Mouse (Mus musculus) ES-CJ7 (cell line): ENCODE data around the gene 4930595D18Rik.

ENCODE experiments used
- DNase-seq: peaks from one replicate; pipeline ENCODE4 v3.0.0; 2011; ENCODE audit warnings: low read depth, low spot score

Gene 4930595D18Rik

GRCm38 (mm10) chr12:111165831-111166591 is 18.3 kb downstream of the 4930595D18Rik start, which contains the start of gene Traf3:
Gene Traf3, plus strand, starts transcription at chr12:111166370.
- peak; percentile 65 for DNase-seq

- peak; percentile 63 for DNase-seq
Observed at GRCm38 (mm10) chr12:111165146-111165812, 19.0 kb downstream of the 4930595D18Rik start.

DNA sequence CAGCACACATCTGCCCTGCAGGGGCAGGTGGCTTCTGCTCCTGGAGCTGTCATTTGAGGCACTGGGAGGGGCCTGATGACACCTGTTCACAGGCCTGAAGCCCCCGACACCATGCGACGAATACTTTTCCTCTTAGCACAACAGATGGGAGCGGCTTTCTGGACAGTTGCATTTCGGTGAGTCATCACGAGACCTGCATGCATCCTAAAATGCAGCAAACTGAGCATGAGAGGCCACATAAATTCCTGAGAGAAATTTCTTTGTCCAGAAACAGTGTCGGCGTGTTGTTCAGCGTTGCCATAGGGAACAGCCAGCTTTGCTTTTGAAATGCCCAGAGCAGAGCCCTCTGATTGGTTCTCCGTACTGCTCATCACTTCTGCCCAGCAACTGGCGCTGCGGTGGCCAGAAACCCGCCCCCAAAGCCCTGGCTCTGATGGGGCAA is 20.0 kb downstream of the 4930595D18Rik start:
- DNase-seq: peak; percentile 90

- DNase-seq: peak; percentile 89
Observed at GRCm38 (mm10) chr12:111162312-111163061, 21.8 kb downstream of the 4930595D18Rik start.

GRCm38 (mm10) chr12:111161943-111162311 is 22.4 kb downstream of the 4930595D18Rik start:
- DNase-seq: no peak

DNA sequence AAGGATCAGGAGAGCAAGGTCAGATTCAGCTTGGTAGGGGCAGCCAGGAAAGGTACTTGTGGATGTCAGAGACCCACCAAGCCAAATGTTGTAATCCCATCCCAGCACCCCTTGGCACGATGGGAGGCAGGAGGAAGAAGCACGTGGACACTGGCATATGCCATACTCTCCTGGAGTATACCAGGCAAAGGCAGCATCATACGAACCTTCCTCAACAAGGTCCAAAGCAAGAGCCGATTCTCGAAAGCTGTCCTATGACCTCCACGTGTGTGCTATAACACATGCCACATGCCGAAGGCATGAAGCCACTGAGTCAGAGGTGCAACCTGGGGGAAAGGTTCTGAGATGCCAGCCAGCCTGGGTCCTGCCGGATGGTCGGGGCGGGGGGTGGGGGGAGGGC is 23.4 kb downstream of the 4930595D18Rik start:
- DNase-seq: no peak

- DNase-seq: no peak
Observed at GRCm38 (mm10) chr12:111159659-111160428, 24.4 kb downstream of the 4930595D18Rik start.

DNA sequence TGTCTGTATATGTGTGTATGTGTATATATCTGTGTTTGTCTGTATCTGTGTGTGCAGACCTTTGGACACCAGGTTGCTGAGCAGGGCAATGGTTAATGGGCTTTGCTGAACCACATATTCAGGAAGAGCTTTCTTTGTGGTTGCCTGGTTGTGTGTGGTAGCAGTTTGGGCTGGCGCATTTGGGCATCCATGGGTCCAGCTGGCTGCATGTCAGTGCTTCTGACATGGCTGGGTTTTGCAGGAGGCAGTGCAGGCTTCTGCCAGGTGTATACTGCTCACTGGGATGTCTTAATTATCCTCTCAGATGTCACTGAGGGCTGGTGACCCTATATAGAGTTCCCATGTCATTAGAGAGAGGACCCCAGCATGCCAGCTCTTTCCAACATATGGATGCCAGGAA is 28.5 kb downstream of the 4930595D18Rik start:
- no peak for DNase-seq

GRCm38 (mm10) chr12:111154641-111155040 is 29.6 kb downstream of the 4930595D18Rik start:
- DNase-seq: no peak

DNA sequence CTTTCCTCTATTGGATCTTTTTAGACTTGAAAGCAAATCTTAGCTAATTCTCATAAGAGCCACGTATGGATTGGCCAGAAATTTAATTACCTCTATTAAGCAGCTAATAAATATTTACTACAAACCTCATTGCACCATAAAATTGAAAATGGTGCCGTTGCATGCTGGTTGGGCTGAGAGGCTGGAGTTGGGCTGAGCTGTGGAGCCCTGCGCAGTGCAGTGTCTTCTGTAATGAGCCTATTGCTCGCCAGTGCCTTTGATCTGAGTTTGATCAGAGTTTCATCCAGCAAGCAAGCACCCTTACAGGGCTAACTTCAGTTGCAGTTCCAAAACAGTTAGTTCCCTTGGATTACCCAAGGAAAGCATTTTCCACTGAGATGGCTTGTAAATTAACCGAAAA is 30.3 kb downstream of the 4930595D18Rik start:
- no peak for DNase-seq

GRCm38 (mm10) chr12:111152981-111153710 is 31.1 kb downstream of the 4930595D18Rik start:
- DNase-seq: no peak

DNA sequence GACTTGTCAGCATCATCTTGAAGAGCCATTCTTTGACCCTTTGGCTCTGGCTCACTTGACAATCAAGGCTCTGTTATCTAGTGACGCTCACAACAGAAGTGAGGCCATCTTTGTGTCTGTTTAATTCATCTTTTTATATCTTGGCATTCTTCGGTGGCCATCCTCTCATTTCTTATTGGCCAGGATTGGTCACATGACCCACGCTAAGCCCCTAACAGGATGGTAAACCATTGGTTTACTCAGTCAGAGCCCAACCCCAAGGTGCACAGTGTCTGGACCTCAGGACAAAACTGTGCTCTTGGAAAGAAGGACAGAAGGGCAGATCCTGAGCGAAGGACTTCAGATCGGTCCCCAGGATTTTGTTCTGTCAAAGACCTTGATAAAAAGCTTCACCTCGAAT is 31.7 kb downstream of the 4930595D18Rik start:
- no peak for DNase-seq

GRCm38 (mm10) chr12:111151422-111152156 is 32.7 kb downstream of the 4930595D18Rik start:
- DNase-seq: no peak

- DNase-seq: peak; percentile 53
Observed at GRCm38 (mm10) chr12:111150236-111150596, 34.1 kb downstream of the 4930595D18Rik start.

- DNase-seq: no peak
Observed at GRCm38 (mm10) chr12:111149495-111150235, 34.6 kb downstream of the 4930595D18Rik start.

- DNase-seq: no peak
Observed at GRCm38 (mm10) chr12:111145269-111145668, 39.0 kb downstream of the 4930595D18Rik start.

DNA sequence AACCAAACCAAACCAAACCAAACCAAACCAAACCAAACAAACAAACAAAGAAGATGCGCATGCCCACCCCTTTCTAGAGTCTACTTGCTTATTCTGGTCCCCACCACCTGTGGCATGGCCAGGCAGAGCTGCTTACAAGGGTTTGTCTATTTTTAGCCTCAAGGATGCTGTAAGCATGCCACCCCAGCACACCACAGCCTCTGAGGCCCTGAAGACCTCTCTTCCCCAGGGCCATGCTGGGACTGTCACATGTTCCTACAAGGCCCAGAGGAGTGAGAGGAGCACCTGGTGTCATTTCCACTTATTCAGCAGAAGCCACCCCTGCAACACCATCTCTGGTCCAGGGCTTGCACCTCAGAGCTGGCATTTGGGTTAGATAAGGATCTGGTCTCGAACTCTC is 39.7 kb downstream of the 4930595D18Rik start:
- no peak for DNase-seq

DNA sequence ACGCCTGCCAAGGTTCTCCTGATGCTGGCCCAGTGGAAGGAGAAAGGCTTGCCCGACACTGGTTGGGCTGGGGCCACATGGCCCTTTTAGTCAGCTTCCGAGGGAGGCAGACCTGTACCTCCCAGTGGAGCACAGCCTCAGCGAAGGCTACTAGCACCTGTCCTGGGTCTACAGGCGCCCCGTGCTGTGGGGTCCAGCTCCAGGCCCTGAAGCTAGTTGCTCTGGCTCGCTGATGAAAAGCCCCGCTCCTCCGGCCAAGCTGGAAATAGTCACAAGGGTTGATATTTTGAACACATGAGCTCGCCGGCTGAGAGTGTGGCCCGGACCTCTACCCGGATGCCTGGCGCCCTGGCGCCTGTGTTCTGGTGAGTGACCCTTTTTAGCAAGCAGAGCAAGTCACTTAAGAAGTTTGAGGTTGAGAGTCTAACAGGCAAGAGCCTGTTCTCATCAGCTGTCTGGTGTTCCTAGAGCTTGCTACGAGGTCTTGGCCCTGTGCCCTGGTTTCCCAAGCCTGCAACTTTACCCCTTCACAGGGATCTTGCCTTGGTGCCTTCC is 40.7 kb downstream of the 4930595D18Rik start:
- no peak for DNase-seq

DNA sequence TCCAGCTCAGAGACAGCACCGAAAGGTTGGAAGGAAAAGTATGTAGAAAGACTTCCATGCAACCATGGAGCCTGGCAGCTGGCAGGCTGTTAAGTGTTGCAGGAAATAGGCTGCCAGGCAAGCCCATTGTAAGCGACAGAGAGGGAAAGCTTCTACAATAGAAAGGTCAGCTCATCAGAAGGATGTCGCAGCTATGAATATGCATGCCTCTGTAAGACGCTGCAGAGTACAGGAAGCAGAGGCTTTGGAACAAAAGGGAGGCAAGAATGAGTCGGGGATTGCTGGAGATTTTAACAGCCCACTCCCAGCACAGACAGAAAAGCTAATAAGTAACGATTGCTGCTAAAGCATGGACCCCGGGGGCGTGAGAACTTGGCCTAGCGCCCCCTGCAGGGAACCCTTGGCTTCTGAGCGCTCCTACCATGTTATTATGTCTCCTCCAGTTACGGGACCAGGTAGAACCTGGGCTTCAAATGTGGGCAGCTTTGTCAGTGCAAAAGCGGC is 41.2 kb downstream of the 4930595D18Rik start:
- DNase-seq: peak; percentile 92
